Mouse (Mus musculus) bone marrow macrophage, adult 2 months (primary cell): ENCODE measurements around the gene Cdc42bpb. TPM values are rescaled to one million over a fixed set of nuclear protein-coding genes. Genes with fewer than 3 reads are reported as not detected.

ENCODE experiments used
- H3K27ac ChIP-seq: 2 replicates; pipeline ENCODE4 v1.5.1; 2012; ENCODE audit warnings: low read depth, low read length; ENCODE audit not compliant: insufficient read depth
- H3K4me1 ChIP-seq: 2 replicates; pipeline ENCODE4 v1.6.1; 2012; ENCODE audit warnings: low read length; ENCODE audit not compliant: control insufficient read depth, insufficient read depth
- H3K4me3 ChIP-seq: 2 replicates; pipeline ENCODE4 v1.5.1; 2012; ENCODE audit warnings: mild to moderate bottlenecking, low read length, moderate library complexity; ENCODE audit not compliant: insufficient read depth
- CTCF ChIP-seq: IDR thresholded peaks from 2 replicates; pipeline ENCODE4 v1.5.1; 2012; ENCODE audit warnings: low read depth, mild to moderate bottlenecking, low read length, moderate library complexity
- POLR2A ChIP-seq: IDR thresholded peaks from 2 replicates; pipeline ENCODE4 v1.6.1; 2012; ENCODE audit warnings: mild to moderate bottlenecking, low read depth, low read length, borderline replicate concordance
- polyA plus RNA-seq: library from polyadenylated mRNA; stranded (reverse); fragments of >200 nt; gene quantifications from 2 replicates; pipeline ENCODE4 v1.2.4, GENCODE M21; 2012; ENCODE audit not compliant: missing spikeins, insufficient read depth, insufficient read length

Cdc42bpb gene
- polyA plus RNA-seq: 32.5 and 41.6 TPM in 2 replicates

DNA sequence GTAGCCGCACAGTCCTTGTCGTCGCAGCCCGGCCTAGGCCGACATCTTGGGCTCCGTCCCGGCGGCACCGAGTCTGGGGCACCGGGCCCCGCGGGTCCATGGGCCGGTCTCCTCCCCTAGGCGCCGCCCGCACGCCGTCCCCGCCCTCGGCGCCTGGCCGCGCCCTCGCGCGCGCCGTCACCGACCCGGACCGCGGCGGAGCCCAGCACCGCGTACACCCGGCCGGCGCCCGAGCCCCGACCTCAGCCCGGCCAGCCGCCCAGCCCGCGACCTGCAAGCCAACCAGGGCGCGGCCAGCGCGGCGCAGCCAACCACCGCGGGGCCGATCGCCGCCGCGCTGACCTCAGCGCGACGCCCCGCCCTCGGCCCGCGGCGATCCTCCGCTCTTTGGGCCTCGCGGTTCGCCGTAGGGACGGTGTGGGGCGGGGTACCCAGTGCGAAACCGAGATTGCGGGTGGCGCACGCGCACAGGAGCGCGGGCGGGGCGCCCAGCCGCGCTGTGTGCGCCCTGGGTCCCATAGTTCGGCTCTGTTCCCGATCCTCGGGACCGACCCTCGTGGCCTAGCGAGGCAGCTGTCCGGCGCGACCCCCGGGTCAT, at the start of gene Cdc42bpb:
TSS of gene Cdc42bpb (minus strand) at position 343 of the 598 bp plus-strand sequence.
- Histone ChIP-seq H3K4me1 (peaks cover 12% of the 10 kb centered on the region), H3K4me3 (peak within 1 kb of the TSS; percentile 94), H3K27ac (peak within 1 kb of the TSS; percentile 87)
- TF ChIP-seq POLR2A: peak; percentile 85
- no peak for TF ChIP-seq CTCF

DNA sequence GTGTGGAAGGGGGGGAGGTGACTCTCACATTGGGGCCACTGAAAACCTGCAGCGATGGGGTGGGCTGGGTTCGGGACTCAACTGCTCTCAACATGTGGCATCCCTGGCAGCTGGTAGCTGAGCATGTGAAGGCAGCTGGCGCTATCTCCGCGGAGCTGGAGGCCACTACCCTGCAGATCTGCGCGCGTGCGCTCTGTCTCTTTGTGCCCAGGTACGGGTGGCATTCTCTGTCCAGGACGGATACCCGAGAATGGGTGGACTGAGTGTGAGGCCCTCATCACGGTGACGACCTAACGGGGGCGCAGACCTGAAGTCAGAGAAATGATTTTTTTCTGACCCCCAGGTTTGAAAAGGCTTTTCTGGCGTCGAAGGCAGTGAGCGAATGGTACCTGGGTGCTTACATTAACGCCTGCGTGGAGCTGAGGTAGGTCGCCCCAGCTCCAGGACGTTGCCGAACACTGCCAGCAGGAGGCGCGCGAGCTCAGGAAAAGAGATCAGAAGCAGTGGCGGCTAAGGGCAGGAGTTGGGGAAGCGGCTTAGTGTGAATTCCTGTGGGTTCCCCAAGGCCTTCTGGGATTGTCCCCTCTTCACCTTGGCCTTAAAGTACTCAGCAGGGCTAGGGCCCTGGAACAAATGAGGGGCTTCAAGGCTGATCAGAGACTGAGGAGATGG, 48.4 kb upstream of the Cdc42bpb start:
- Histone ChIP-seq H3K4me1 (peaks cover 39% of the 10 kb centered on the region), H3K4me3 (no peak overlapping the region), H3K27ac (no peak overlapping the region)
- no peak for TF ChIP-seq POLR2A
- TF ChIP-seq CTCF: peak; percentile 77

DNA sequence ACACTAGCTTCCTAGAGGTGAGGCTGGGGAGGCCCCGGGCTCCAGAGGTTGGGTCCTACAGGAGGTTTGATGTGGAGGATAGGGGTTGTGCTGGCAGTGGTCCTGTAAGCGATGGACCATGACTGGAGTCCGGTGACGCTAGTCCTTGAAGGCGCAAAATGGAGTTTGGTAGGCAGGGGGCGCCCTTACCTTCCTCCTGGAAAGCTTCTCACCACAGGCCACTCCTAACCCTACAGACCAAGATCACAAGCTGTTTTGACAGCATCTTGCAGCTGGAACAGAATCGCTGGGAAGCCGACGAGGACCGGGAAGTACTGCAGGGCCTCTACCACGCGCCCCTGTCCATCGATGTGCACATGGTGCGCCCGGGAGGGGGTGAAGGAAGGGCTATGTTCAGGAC, 47.7 kb upstream of the Cdc42bpb start:
- peaks cover 34% of the 10 kb centered on the region for H3K4me1 ChIP-seq
- no peak overlapping the region for H3K27ac ChIP-seq
- no peak overlapping the region for H3K4me3 ChIP-seq
- TF ChIP-seq CTCF (peak; percentile 58), POLR2A (no peak)

DNA sequence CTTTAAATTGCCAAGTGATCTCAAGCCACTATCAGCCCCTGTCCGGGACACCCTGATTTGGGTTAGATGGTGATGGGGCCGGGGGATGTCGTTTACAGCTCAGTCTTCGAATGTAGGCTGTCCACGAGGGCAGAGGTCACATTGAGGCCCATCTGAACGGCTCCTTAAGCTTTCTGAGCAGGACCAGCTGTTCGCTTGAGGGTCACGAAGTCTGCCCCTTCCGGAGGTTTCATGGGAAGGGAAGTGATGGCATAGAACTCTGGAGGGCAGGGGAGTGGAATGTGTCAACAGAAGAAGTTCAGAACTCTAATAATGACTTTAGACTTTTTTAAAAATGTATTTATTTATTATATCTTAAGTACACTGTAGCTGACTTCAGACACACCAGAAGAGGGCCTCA, 47.0 kb upstream of the Cdc42bpb start:
- Histone ChIP-seq H3K4me3 (no peak overlapping the region), H3K4me1 (peaks cover 30% of the 10 kb centered on the region), H3K27ac (no peak overlapping the region)
- TF ChIP-seq POLR2A: no peak
- TF ChIP-seq CTCF: no peak

DNA sequence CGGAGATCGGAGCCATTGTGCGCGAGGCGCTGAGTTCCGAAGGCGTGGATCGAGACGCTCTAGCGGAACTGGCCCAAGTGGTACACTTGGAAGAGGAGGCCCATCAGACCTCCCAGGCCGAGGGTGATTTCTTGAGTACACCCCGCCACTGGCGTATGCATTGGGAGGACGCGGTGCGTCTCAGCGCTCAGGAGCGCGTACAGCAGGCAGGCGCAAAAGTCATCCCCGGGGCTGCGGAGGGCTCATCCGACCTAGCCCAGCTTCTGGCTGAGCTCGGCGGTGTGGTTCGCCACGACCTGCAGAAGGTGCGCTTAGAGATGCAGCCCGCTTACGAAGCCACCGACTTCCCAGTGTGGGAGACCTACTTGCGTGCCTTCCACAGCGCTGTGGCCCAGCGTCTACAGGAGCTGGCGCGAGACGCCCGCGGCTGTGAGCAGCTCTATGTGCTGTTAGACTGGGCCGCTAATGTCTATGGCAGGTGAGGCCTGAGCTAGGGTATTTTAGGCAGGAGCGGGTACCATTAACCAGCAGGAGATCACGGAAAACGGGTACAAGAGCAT, 46.1 kb upstream of the Cdc42bpb start:
- TF ChIP-seq CTCF (no peak), POLR2A (no peak)
- Histone ChIP-seq H3K4me3 (no peak overlapping the region), H3K27ac (no peak overlapping the region), H3K4me1 (peaks cover 25% of the 10 kb centered on the region)

DNA sequence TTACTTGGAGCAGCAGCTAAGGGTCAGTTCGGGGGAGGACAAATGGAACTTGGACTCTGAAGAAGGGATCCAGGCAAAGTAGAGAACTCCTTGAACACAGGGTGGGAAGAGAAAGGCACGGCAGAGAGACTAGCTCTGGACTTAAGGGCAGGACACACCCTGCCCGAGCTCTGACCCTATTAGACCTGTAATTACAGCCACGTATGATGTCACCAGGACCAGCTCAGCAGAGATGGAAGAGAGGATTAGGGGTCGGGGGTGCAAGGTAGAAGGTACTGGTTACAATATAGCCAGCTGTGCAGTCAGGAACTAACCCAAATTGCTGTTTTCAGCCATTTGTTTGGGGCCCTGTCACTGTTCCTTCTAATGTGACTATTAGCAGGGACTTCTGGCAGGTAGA, 45.3 kb upstream of the Cdc42bpb start:
- Histone ChIP-seq H3K27ac (no peak overlapping the region), H3K4me1 (peaks cover 17% of the 10 kb centered on the region), H3K4me3 (no peak overlapping the region)
- TF ChIP-seq CTCF (no peak), POLR2A (no peak)

DNA sequence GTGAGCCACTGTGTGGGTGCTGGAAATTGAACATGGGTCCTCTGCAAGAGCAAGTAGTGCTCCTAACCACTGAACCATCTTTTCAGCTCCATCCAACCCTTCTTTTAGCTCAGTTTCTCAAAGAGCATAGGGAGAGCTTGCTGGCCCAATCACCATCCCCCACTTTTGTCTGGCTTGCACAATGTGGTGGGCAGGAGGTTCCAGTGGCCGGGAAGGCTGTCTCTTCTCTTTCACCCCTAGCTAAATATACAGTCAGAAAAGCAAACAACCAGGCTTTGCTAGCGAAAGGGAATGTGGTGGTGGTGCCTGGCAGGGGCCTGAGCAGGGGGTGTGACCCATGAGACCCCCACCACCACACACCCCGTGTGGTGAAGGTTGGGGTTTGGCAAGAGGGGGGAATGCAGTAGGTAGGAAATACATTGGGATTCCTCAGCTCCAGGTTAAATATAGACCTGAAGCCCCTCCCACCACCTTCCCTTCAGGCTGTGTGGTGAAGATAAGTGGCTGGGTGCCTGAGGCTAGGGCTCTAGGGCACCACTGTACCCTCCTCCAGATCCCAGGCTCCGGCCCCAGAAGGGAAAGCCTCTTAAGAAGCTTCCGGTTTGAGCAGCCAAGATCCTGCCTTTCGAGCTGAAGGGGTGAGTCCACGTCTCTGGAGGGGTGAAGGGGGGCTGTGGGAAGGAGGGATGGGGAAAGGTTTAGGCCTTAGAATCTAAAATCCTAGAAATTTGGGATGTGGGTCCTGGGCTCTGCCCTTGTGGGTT, 43.6 kb upstream of the Cdc42bpb start:
- no peak overlapping the region for H3K4me3 ChIP-seq
- no peak overlapping the region for H3K27ac ChIP-seq
- no peak for TF ChIP-seq POLR2A
- TF ChIP-seq CTCF: no peak
- H3K4me1 ChIP-seq: peaks cover 6% of the 10 kb centered on the region

DNA sequence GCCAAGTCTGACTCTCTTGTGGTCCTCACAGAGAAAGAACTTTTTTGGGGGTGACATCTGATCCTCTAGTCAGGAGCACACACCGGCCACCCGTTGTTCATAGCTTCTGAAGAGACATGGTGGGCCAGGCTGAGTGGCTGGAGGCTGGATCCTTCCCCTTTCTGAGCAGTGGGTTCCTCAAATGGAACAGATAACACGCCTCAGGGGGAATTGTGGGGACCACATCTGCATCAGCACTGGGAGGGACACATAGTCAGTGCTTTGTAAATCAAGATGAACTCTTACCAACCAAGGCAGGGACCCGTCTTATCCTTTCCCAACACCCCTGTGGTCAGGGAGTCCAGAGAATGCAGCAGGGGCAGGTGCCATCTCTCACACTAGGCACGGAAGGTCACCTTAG, 42.4 kb upstream of the Cdc42bpb start:
- H3K4me3 ChIP-seq: no peak overlapping the region
- no peak overlapping the region for H3K27ac ChIP-seq
- no peaks in the 10 kb centered on the region; the same call in 1 of the 2 replicates for H3K4me1 ChIP-seq
- TF ChIP-seq POLR2A: no peak

DNA sequence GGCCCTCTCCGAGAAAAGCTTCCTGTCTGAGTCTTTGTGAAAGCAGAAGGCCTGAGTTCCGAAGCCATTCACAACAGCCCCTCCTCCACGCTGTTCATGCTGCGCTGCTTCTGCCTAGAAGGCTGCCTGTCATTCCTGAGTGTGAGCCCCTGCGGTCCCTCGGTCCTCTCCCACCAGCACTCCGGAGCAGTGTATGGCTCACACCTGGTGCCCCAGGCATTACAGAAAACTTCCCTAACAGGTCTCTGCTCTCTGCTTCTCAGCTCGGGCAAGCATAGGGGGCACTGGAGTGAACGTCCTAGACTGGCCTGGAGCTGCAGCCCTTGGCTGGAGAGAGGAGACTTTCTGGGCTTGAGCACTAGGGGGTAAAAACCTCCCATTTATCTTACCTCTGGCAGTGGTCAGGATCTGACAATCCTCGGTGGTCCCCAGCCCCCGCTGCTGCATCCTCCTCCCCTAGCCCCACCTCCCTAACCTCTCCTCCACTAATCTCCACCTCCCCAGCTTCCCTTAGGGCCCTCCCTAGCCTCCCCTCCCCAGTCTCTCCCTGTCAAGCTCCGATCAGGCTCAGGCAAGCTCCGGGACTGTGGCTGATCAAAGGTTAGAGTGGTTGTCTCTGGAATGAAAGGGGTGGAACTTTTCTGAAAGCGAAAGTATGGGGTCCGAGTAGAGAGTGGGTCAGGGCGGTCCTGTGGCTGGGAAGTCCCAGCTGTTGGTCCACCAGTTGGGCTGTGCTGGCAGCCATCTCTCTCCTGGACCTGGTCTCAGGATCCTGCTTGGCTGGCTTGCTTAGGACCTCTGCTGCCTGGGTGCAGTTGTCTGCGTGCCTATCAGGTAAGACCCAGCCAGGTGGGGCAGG, 39.6 kb upstream of the Cdc42bpb start, which contains the start of gene Exoc3l4:
TSS of gene Exoc3l4 (plus strand) at position 97 of the 859 bp plus-strand sequence.
- Histone ChIP-seq H3K4me1 (no peaks in the 10 kb centered on the region; the same call in 1 of the 2 replicates), H3K27ac (no peak within 1 kb of the TSS), H3K4me3 (peak within 1 kb of the TSS; percentile 44)
- TF ChIP-seq POLR2A: no peak
- TF ChIP-seq CTCF: no peak
